Mouse (Mus musculus) left cerebral cortex, adult 9 months (tissue): ENCODE data around the gene Snx11.

Experiments
- DNase-seq, 2 experiments: peaks; one replicate each; pipeline ENCODE4 v3.0.0; 2022; ENCODE audit warnings: low spot score in 2 of 2

Gene Snx11

GRCm38 (mm10) chr11:96762742-96763470 lies 14.5 kb downstream of the Snx11 start:
- no peak for DNase-seq

GRCm38 (mm10) chr11:96761984-96762383 lies 15.4 kb downstream of the Snx11 start:
- peak in 1 of 2 experiments; percentile 48 for DNase-seq

- peak in 1 of 2 experiments; percentile 64 for DNase-seq
These were observed 17.3 kb downstream of the Snx11 start for GRCm38 (mm10) chr11:96760042-96760441.

GRCm38 (mm10) chr11:96758402-96758801 lies 19.0 kb downstream of the Snx11 start:
- no peak for DNase-seq

GRCm38 (mm10) chr11:96757421-96757820 lies 19.9 kb downstream of the Snx11 start:
- no peak for DNase-seq

GRCm38 (mm10) chr11:96755298-96755697 lies 22.1 kb downstream of the Snx11 start:
- no peak for DNase-seq

- no peak for DNase-seq
These were observed 29.8 kb downstream of the Snx11 start for GRCm38 (mm10) chr11:96747555-96747954.

- DNase-seq = no peak
These were observed 30.7 kb downstream of the Snx11 start for GRCm38 (mm10) chr11:96746648-96747047.

- DNase-seq = no peak
These were observed 33.5 kb downstream of the Snx11 start for GRCm38 (mm10) chr11:96743891-96744290.

GRCm38 (mm10) chr11:96743000-96743399 lies 34.4 kb downstream of the Snx11 start:
- DNase-seq = no peak

- DNase-seq = peak in 1 of 2 experiments; percentile 46
These were observed 35.4 kb downstream of the Snx11 start for GRCm38 (mm10) chr11:96741995-96742394.

- DNase-seq = no peak
These were observed 36.6 kb downstream of the Snx11 start for GRCm38 (mm10) chr11:96740796-96741195.

- DNase-seq = no peak
These were observed 39.5 kb downstream of the Snx11 start for GRCm38 (mm10) chr11:96737673-96738471.

GRCm38 (mm10) chr11:96736361-96736760 lies 41.0 kb downstream of the Snx11 start:
- no peak for DNase-seq

GRCm38 (mm10) chr11:96735908-96736307 lies 41.5 kb downstream of the Snx11 start:
- DNase-seq = peak in 1 of 2 experiments; percentile 53

GRCm38 (mm10) chr11:96732657-96733056 lies 44.7 kb downstream of the Snx11 start:
- no peak for DNase-seq

GRCm38 (mm10) chr11:96730327-96730726 lies 47.0 kb downstream of the Snx11 start:
- DNase-seq = no peak

- no peak for DNase-seq
These were observed 47.9 kb downstream of the Snx11 start for GRCm38 (mm10) chr11:96729462-96729861.

GRCm38 (mm10) chr11:96728577-96728976 lies 48.8 kb downstream of the Snx11 start:
- no peak for DNase-seq

GRCm38 (mm10) chr11:96725833-96726232 lies 51.5 kb downstream of the Snx11 start:
- DNase-seq = no peak

- no peak for DNase-seq
These were observed 58.8 kb downstream of the Snx11 start for GRCm38 (mm10) chr11:96718609-96719008.
